Mouse (Mus musculus) kidney, adult 11 months (tissue): ENCODE results near the gene Slit3.
A peak's percentile ranks its signal among the peaks of the same experiment; 100 is the strongest.

ENCODE experiments used
- DNase-seq: peaks from one replicate; pipeline ENCODE4 v3.0.0; 2022

The Slit3 gene

DNA sequence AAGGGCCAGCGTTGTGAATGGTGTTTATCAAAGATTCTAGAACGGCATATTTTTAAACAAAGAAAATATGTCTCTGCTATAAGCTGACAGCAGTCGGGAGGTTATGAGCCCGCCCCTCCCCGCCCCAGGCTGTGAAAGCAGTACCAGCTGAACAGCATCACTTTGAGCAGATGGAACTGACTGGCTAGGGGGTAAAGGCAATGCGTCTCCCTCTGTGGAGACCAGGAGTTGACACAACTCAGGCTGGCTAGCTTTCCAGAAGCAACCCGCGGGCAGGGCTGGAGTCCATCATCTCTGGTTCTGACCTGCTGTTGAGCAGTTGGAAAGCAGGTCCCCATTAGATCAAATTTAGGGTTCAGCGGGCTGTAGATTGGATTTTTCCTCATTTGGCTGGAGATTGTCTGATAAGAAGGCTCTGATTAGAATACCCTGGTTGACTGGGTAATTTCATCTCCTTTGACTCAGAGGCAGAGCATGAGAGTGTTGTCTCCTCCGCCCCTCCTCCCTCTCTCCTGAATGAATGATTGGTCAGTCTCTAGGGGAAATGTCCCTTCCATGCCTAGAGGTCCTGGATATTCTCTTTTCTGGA lies 480.7 kb downstream of the Slit3 start:
- DNase-seq, result no peak

DNA sequence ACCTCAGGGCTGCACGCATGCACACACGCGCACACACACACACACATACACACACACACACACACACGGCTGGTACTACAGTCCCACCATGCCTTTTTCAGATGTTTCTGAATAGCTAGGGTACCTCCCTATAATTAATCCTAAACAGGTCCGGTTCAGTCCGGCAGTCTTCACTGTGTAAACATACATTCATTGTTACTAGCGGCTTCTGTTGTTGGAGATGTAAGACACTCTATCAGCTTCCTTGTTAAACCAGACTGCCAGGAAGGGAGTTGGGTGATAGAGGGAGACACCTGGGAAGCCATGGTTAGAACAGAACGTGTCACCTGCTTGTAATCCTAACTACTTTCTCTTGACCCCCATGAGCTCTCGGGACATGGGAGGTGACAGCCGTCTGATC lies 481.6 kb downstream of the Slit3 start:
- no peak for DNase-seq

GRCm38 (mm10) chr11:35603946-35604345 lies 482.9 kb downstream of the Slit3 start:
- no peak for DNase-seq

DNA sequence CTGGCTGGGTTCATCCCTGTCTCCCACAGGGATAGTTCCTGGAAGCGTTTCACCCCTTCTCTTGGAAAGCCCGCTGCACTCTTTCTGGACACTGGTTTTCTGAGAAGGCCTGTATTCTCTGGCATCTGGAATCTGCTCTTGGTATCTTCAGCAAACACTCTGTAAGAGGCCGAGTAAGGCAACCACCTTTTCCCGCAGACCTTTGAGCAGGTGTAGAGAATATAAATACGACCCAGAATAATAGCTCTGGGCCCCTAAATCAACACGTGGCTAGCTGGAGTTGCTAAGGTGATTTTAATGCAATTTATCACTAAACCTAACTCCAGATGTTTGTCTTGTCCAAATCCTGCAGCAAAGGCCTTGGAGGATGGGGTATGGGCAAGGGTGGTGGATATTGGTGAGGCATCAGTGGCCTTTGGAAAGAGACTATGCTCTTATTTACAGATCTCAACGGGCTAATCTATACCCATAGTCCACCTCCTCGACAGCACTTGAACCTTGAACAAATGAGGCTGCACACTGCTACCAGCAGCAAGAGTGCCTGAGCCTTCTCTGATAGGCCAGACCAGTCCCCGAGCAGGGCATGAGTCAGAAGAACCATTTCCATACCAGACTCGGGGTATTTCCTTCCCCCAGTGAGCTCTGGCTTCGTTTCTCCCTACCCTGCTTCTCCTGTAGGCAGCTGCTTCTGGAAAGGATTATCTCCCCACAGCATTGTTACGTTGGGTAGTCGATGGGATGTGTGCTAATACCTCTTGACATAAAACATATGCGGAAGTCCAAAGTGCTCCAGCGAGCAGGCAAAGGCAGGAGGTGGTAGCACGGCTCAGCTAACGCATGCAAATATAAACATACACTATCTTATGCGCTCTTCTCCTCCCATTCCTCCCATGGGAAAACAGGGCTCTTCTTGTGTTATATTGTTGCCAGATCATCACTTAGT lies 484.1 kb downstream of the Slit3 start:
- no peak for DNase-seq

DNA sequence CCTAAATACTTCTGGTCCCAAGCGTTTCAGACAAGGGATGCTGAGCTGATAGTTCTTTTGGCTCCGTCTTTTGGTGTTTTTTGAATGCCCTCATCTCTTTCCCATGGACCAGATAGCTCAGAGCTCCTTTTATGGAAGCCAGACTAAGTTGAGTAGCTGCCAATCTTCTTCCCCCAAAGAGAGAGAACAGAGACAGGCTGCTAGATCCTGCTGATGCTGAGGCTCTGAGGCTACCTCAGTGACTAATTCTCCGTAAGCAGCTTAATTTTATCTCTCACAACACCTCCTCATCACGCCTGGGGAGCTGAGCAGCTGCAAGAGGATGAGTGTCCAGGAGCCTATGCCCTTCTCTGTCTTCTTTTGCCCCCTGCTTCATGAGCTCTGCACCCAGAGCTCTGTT lies 486.2 kb downstream of the Slit3 start:
- no peak for DNase-seq

GRCm38 (mm10) chr11:35608794-35609193 lies 487.8 kb downstream of the Slit3 start:
- no peak for DNase-seq

- no peak for DNase-seq
Observed at GRCm38 (mm10) chr11:35612262-35612896, 491.4 kb downstream of the Slit3 start.

GRCm38 (mm10) chr11:35614530-35614929 lies 493.5 kb downstream of the Slit3 start:
- DNase-seq, result no peak

GRCm38 (mm10) chr11:35619421-35619820 lies 498.4 kb downstream of the Slit3 start:
- no peak for DNase-seq

DNA sequence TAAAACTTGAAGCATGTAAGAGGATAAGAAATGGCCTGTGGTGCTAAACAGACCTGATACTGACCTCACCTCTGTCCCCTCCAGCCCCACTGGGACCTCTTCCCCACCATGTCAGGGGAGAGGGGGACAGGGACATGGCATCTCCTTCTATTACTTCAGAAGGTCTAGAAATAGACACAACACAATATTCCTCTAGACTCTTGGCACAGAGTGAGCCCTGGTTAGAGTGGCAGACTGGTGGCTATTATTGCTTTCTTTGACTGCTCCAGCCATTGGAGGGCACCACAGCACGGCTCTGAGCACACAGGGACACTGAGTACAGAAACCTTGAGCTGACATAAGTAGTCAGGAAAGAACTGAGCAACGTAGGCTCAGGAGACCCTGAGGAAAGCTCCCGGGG lies 501.7 kb downstream of the Slit3 start:
- DNase-seq, result no peak

- no peak for DNase-seq
Observed at GRCm38 (mm10) chr11:35624515-35625270, 503.7 kb downstream of the Slit3 start.

GRCm38 (mm10) chr11:35625576-35625975 lies 504.6 kb downstream of the Slit3 start:
- no peak for DNase-seq

DNA sequence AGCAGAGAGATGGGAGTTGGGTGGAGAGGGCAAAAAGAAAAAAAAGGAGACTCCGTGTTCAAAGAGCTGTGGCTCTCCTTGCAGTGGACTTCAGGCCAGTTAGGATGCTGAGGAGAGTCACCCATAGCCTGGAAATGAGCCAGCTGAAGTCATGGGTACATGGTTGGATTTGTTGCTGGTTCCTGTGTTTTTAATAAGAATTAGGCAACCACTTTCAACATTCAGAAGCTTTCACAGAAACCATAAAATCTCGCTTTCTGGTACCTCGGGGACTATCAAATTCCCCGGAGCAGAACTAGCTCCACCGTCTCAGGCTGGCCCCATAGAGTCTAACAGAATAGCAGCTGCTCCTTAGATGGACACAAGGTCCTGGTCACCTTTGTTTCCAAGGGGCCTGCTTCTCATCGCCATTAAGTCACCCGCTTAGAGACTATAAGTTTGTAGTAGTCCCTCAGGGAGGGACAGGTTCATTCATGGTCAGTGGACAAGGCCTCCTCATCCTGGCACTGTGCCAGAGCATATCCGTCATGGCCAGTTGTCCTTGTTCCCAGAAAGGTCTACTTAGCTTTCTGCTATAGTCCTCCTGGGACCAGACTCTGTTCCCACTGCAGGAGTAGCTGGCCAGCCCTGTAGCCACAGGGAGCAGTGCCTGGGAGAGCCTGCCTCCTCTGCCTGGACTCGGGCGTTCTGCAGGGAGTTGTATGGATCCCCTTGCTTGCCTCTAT lies 505.3 kb downstream of the Slit3 start:
- DNase-seq, result peak; percentile 16

- DNase-seq, result no peak
Observed at GRCm38 (mm10) chr11:35627815-35628214, 506.8 kb downstream of the Slit3 start.

- no peak for DNase-seq
Observed at GRCm38 (mm10) chr11:35632262-35632661, 511.2 kb downstream of the Slit3 start.

DNA sequence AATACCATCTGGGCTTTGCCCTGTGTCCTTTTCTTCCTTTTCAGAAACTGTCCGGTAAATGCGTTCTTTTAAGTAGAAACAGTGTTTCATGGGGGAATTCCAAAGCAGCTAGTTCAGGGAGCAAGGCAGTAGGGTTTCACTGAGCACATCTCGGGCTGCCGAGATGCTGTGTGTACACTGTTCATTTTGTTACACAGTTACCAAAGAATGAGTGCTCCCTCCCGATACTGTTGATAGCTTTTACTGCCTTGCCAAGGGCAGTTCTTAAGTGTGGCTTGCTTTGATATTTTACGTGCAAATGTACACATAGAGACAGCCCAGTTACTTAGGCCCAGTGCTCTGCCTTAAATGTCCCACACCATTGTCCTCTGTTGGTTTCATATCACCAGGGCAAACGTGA lies 516.1 kb downstream of the Slit3 start:
- no peak for DNase-seq

- DNase-seq, result no peak
Observed at GRCm38 (mm10) chr11:35638862-35639384, 517.9 kb downstream of the Slit3 start.

DNA sequence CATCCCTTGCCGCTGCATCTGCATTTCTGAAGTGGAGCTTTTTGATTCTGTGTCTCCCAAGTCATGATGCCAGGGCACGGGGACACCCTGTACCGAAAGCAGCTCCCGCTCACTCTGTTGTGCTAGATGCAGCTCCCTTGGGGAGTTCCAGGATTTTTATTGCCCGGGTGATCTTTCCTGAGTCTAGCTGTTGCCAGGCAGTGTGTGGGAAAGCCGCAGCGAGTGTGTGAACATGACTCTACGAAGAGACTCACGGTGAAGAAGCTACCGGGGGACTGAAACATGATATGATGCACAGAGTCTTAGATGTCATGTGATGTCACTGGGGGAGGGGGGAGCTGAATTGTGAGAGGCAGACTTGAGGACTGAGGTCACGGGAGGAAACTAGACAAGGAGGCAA lies 518.4 kb downstream of the Slit3 start:
- DNase-seq, result no peak

GRCm38 (mm10) chr11:35651286-35651685 lies 530.3 kb downstream of the Slit3 start:
- DNase-seq, result no peak

GRCm38 (mm10) chr11:35655836-35656235 lies 534.8 kb downstream of the Slit3 start:
- DNase-seq, result no peak

DNA sequence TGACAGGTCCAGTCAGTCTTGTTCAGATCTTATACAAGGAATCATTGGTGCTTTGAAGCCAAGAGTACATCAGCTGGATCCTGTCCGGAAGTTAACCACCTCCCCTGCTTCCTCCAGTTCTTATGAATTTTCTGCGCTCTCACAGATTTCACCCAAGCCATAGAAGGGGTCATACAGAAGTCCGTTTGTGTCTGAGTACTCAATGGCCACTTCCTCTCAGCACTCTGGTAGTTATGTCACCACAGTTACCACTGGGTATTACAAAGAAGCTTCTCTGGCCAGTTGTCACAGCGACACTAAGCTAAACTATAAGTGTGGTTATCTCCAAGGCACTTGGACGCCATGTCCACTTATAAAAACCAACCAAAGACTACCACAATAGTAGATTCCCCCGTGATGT lies 536.6 kb downstream of the Slit3 start:
- DNase-seq, result no peak

DNA sequence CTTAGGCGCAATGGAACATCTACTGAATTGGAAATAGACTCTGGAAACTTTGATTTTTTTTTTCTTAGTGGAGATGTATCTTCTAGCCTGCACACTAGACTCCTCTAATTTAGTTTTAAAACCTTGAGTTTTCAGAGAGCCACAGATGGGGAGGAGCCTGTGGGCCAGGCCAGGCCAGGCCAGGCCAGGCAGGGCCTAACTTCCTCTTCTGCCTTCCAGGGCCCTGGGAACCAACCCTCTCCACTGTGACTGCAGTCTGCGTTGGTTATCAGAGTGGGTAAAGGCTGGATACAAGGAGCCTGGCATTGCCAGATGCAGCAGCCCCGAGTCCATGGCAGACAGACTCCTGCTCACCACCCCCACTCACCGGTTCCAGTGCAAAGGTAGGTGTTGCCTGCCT lies 539.9 kb downstream of the Slit3 start:
- no peak for DNase-seq
